Mouse (Mus musculus) small intestine, adult 2 months (tissue): Measurements from ENCODE around the gene Ipo4.

Experiments used
- CTCF ChIP-seq: fragments of 200-500 bp; IDR thresholded peaks from 2 replicates; pipeline ENCODE4 v1.5.1; 2012; ENCODE audit warnings: low read depth, mild to moderate bottlenecking, control low read depth, inconsistent platforms, low read length, moderate library complexity, mixed read lengths; ENCODE audit not compliant: insufficient replicate concordance, insufficient read length; ENCODE audit errors: extremely low read depth
- POLR2A ChIP-seq: fragments of 200-500 bp; IDR thresholded peaks from 2 replicates; pipeline ENCODE4 v1.6.1; 2012; ENCODE audit warnings: low read depth, mild to moderate bottlenecking, control low read depth, inconsistent platforms, low read length, moderate library complexity

DNA sequence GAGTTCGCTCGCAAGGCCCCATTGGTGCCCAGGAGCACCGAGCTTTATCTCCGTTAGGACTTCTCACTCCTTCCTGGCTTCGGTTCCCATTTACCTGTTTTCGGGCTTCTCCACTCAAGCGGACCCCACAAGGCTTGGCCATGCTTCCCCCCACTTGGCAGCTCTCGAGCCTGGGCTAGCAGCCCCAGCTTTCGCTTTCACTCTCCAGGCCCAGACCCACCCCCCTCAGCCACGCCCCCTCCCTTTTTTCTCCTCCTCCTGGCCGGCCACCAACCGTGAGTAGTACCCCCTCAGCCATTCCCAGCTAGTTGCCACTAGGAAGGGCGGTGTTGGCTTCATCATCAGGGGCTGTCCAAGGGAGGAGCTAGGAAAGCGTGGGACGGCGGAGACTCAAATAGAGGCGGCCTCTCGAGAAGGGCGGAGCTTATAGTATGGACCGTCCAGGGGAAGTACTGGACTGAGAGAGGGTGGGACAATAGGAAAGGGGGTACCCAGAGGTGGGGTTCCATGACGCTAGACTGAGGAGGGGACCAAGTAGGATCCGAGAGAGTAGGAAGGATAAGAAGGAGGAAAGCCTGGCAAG lies 44.9 kb downstream of the Ipo4 start, which contains the start of gene Psme2:
- TF ChIP-seq POLR2A (peak; percentile 52; the same call in 1 of the 2 replicates), CTCF (no peak)
